Mouse (Mus musculus) kidney, adult 9 months (tissue): ENCODE measurements around the gene Ddx52.

Experiments used
- DNase-seq: peaks from one replicate; pipeline ENCODE4 v3.0.0; 2022

Ddx52 gene

GRCm38 (mm10) chr11:83941950-83942840 is at the start of gene Ddx52:
Gene Ddx52, plus strand, starts transcription at chr11:83942062.
- peak; percentile 93 for DNase-seq

- DNase-seq = no peak
Measured at GRCm38 (mm10) chr11:83893325-83893724, 48.5 kb upstream of the Ddx52 start.

- DNase-seq = peak; percentile 14
Measured at GRCm38 (mm10) chr11:83896430-83897410, 45.1 kb upstream of the Ddx52 start.

- DNase-seq = no peak
Measured at GRCm38 (mm10) chr11:83897569-83897968, 44.3 kb upstream of the Ddx52 start.

- no peak for DNase-seq
Measured at GRCm38 (mm10) chr11:83902812-83903211, 39.0 kb upstream of the Ddx52 start.

- DNase-seq = no peak
Measured at GRCm38 (mm10) chr11:83905756-83906155, 36.1 kb upstream of the Ddx52 start.

- no peak for DNase-seq
Measured at GRCm38 (mm10) chr11:83908376-83908775, 33.5 kb upstream of the Ddx52 start.

- DNase-seq = no peak
Measured at GRCm38 (mm10) chr11:83913824-83914311, 28.0 kb upstream of the Ddx52 start.

GRCm38 (mm10) chr11:83914501-83914900 is 27.4 kb upstream of the Ddx52 start:
- no peak for DNase-seq

- DNase-seq = no peak
Measured at GRCm38 (mm10) chr11:83922600-83922999, 19.3 kb upstream of the Ddx52 start.

GRCm38 (mm10) chr11:83927097-83927496 is 14.8 kb upstream of the Ddx52 start:
- DNase-seq = no peak

- peak; percentile 56 for DNase-seq
Measured at GRCm38 (mm10) chr11:83932506-83933106, 9.3 kb upstream of the Ddx52 start.

- DNase-seq = peak; percentile 56
Measured at GRCm38 (mm10) chr11:83933376-83933775, 8.5 kb upstream of the Ddx52 start.

GRCm38 (mm10) chr11:83935986-83936665 is 5.7 kb upstream of the Ddx52 start:
- DNase-seq = peak; percentile 93

GRCm38 (mm10) chr11:83938556-83938955 is 3.3 kb upstream of the Ddx52 start:
- DNase-seq = peak; percentile 67

- no peak for DNase-seq
Measured at GRCm38 (mm10) chr11:83956822-83957221, 15.0 kb downstream of the Ddx52 start.

- no peak for DNase-seq
Measured at GRCm38 (mm10) chr11:83961983-83962382, 20.1 kb downstream of the Ddx52 start.

- peak; percentile 91 for DNase-seq
Measured at GRCm38 (mm10) chr11:83963991-83964921, 22.4 kb downstream of the Ddx52 start, which contains the start of gene Synrg. Gene Synrg, plus strand, starts transcription at chr11:83964428.

GRCm38 (mm10) chr11:83967436-83968204 is 25.8 kb downstream of the Ddx52 start:
- no peak for DNase-seq

- no peak for DNase-seq
Measured at GRCm38 (mm10) chr11:83968205-83968575, 26.3 kb downstream of the Ddx52 start.
